Mouse (Mus musculus) heart, postnatal 0 days (tissue): ENCODE results near the gene Bdh2. TPM values are rescaled to one million over a fixed set of nuclear protein-coding genes. Genes with fewer than 3 reads are reported as not detected.

Experiments
- ATAC-seq: fragments of 200-750 bp; cut with Nextera tagmentation; 2 replicates; pipeline ENCODE4 v1.8.0; 2017; ENCODE audit warnings: low read depth, moderate number of reproducible peaks, moderate library complexity; ENCODE audit not compliant: insufficient read depth
- DNase-seq: peaks from one replicate; pipeline ENCODE4 v3.0.0-alpha.2; 2016; ENCODE audit warnings: low spot score
- H3K27ac ChIP-seq: fragments of 300-500 bp; sonication (generic); 2 replicates; pipeline ENCODE4 v1.5.1; 2014; ENCODE audit warnings: low read depth, mild to moderate bottlenecking
- H3K27me3 ChIP-seq: fragments of 300-500 bp; sonication (generic); 2 replicates; pipeline ENCODE4 v1.6.1; 2014; ENCODE audit warnings: low read length, mixed read lengths; ENCODE audit not compliant: control insufficient read depth, insufficient read depth
- H3K36me3 ChIP-seq: fragments of 300-500 bp; sonication (generic); replicated peaks from 2 replicates; pipeline ENCODE4 v1.6.1; 2014; ENCODE audit warnings: low read length, mixed read lengths; ENCODE audit not compliant: control insufficient read depth, insufficient read depth
- H3K4me1 ChIP-seq: fragments of 300-500 bp; sonication (generic); 2 replicates; pipeline ENCODE4 v1.6.1; 2014; ENCODE audit warnings: antibody characterized with exemption; ENCODE audit not compliant: control insufficient read depth, insufficient read depth
- H3K4me2 ChIP-seq: fragments of 300-500 bp; sonication (generic); 2 replicates; pipeline ENCODE4 v1.6.1; 2014; ENCODE audit warnings: low read depth, mild to moderate bottlenecking, low read length, moderate library complexity
- H3K4me3 ChIP-seq: fragments of 300-500 bp; sonication (generic); 2 replicates; pipeline ENCODE4 v1.5.1; 2014; ENCODE audit warnings: low read depth, low read length
- H3K9ac ChIP-seq: fragments of 300-500 bp; sonication (generic); replicated peaks from 2 replicates; pipeline ENCODE4 v1.6.1; 2014; ENCODE audit warnings: low read depth, low read length, mixed read lengths
- H3K9me3 ChIP-seq: fragments of 300-500 bp; sonication (generic); replicated peaks from 2 replicates; pipeline ENCODE4 v1.6.1; 2016; ENCODE audit warnings: low read length; ENCODE audit not compliant: control insufficient read depth
- CTCF ChIP-seq: IDR thresholded peaks from 2 replicates; pipeline ENCODE4 v1.5.1; 2016; ENCODE audit warnings: antibody characterized with exemption, control low read depth, low read depth
- EP300 ChIP-seq: IDR thresholded peaks from 2 replicates; pipeline ENCODE4 v1.6.1; 2016; ENCODE audit warnings: antibody characterized with exemption, low read depth
- WGBS: fragments of 180-500 bp; shearing (Covaris S2); extraction: QIAGEN DNeasy Blood & Tissue Kit; methylation state at CpG from one replicate; pipeline ENCODE4 v1.1.7; 2014; 5-methylcytosine and 5-hydroxymethylcytosine counted together
- polyA plus RNA-seq: library from polyadenylated mRNA; unstranded; fragments of >200 nt; fragmentation: Nextera tagmentation; extraction: Ambion mirVana; gene quantifications from 2 replicates; pipeline ENCODE4 v1.2.1, GENCODE M21; 2015
- total RNA-seq: library from RNA; depleted of rRNA; stranded (reverse); fragments of >200 nt; gene quantifications from 2 replicates; pipeline ENCODE4 v1.2.3, GENCODE M21; 2014; ENCODE audit warnings: low replicate concordance

Gene Bdh2
- total and polyA plus RNA-seq, 2 experiments from 2014 or later, result 2.7 TPM; not detected in 1

GRCm38 (mm10) chr3:135285807-135286206 is 4.8 kb downstream of the Bdh2 start:
- H3K27ac ChIP-seq, result no peak overlapping the region
- WGBS, result 35% methylated on average over 3 of the region's 3 CpGs

GRCm38 (mm10) chr3:135288138-135288750 is 7.2 kb downstream of the Bdh2 start:
- H3K4me3 ChIP-seq, result no peak overlapping the region
- no peaks in the 10 kb centered on the region for H3K4me1 ChIP-seq
- no peaks in the 10 kb centered on the region for H3K9me3 ChIP-seq
- no peak for TF ChIP-seq CTCF
- no peaks in the 10 kb centered on the region for H3K27me3 ChIP-seq
- DNase-seq (no peak), ATAC-seq (no peak)
- H3K36me3 ChIP-seq, result no peaks in the 10 kb centered on the region
- no peak overlapping the region for H3K27ac ChIP-seq
- H3K9ac ChIP-seq, result no peak overlapping the region
- WGBS, result 77% methylated on average over 8 of the region's 8 CpGs
- H3K4me2 ChIP-seq, result no peak overlapping the region

More at GRCm38 (mm10) chr3:135285807-135286206, 4.8 kb downstream of the Bdh2 start:
- Histone ChIP-seq H3K27me3 (no peaks in the 10 kb centered on the region), H3K4me1 (no peaks in the 10 kb centered on the region), H3K9me3 (no peaks in the 10 kb centered on the region), H3K4me3 (no peak overlapping the region), H3K36me3 (no peaks in the 10 kb centered on the region), H3K9ac (no peak overlapping the region), H3K4me2 (no peak overlapping the region)
- no peak for DNase-seq
- no peak for ATAC-seq
- TF ChIP-seq CTCF, result no peak
- no peak for TF ChIP-seq EP300

GRCm38 (mm10) chr3:135289148-135289547 is 8.1 kb downstream of the Bdh2 start:
- H3K4me2 ChIP-seq, result no peak overlapping the region
- H3K27ac ChIP-seq, result no peak overlapping the region
- no peaks in the 10 kb centered on the region for H3K27me3 ChIP-seq
- no peaks in the 10 kb centered on the region; the same call in 1 of the 2 replicates for H3K4me1 ChIP-seq
- 95% methylated on average over 1 of the region's 1 CpGs for WGBS
- no peak overlapping the region for H3K4me3 ChIP-seq
- H3K9ac ChIP-seq, result no peak overlapping the region
- no peak for ATAC-seq
- H3K9me3 ChIP-seq, result no peaks in the 10 kb centered on the region
- TF ChIP-seq EP300 (no peak), CTCF (no peak)
- DNase-seq, result no peak
- no peaks in the 10 kb centered on the region for H3K36me3 ChIP-seq

GRCm38 (mm10) chr3:135290249-135290894 is 9.4 kb downstream of the Bdh2 start:
- ATAC-seq, result peak; percentile 74
- 95% methylated on average over 7 of the region's 7 CpGs for WGBS

GRCm38 (mm10) chr3:135293703-135294102 is 12.7 kb downstream of the Bdh2 start:
- DNase-seq (no peak), ATAC-seq (no peak)
- no peak overlapping the region for H3K27ac ChIP-seq
- no peaks in the 10 kb centered on the region for H3K36me3 ChIP-seq
- H3K27me3 ChIP-seq, result no peaks in the 10 kb centered on the region
- WGBS, result 35% methylated on average over 7 of the region's 7 CpGs
- no peak overlapping the region for H3K9ac ChIP-seq
- TF ChIP-seq EP300, result no peak
- TF ChIP-seq CTCF, result no peak
- H3K4me2 ChIP-seq, result no peak overlapping the region
- no peak overlapping the region for H3K4me3 ChIP-seq
- H3K4me1 ChIP-seq, result no peaks in the 10 kb centered on the region; the same call in 1 of the 2 replicates
- no peaks in the 10 kb centered on the region for H3K9me3 ChIP-seq

More at GRCm38 (mm10) chr3:135290249-135290894, 9.4 kb downstream of the Bdh2 start:
- Histone ChIP-seq H3K36me3 (no peaks in the 10 kb centered on the region), H3K27ac (no peak overlapping the region), H3K4me3 (no peak overlapping the region), H3K9ac (no peak overlapping the region), H3K4me2 (no peak overlapping the region), H3K27me3 (no peaks in the 10 kb centered on the region), H3K9me3 (no peaks in the 10 kb centered on the region), H3K4me1 (no peaks in the 10 kb centered on the region; the same call in 1 of the 2 replicates)
- no peak for TF ChIP-seq EP300
- TF ChIP-seq CTCF, result peak; percentile 87
- peak; percentile 54 for DNase-seq

- no peaks in the 10 kb centered on the region; the same call in 1 of the 2 replicates for H3K4me1 ChIP-seq
- WGBS, result 89% methylated on average over 1 of the region's 1 CpGs
Measured at GRCm38 (mm10) chr3:135295559-135295958, 14.5 kb downstream of the Bdh2 start.

More at GRCm38 (mm10) chr3:135295559-135295958, 14.5 kb downstream of the Bdh2 start:
- no peak for ATAC-seq
- Histone ChIP-seq H3K27me3 (no peaks in the 10 kb centered on the region), H3K36me3 (no peaks in the 10 kb centered on the region), H3K9ac (no peak overlapping the region), H3K4me3 (no peak overlapping the region), H3K9me3 (no peaks in the 10 kb centered on the region), H3K27ac (no peak overlapping the region), H3K4me2 (no peak overlapping the region)
- DNase-seq, result no peak
- TF ChIP-seq CTCF, result no peak
- TF ChIP-seq EP300, result no peak
